Mouse (Mus musculus): ENCODE measurements around the gene Gm10775. TPM values are rescaled to one million over a fixed set of nuclear protein-coding genes. Genes with fewer than 3 reads are reported as not detected.

The Gm10775 gene
- total RNA-seq (2021) (not detected), polyA plus RNA-seq (2012; rRNA removed) (not detected in 2 replicates)
- long read RNA-seq: 0 reads

- no peak for DNase-seq
These were observed at the start of gene Gm10775 for GRCm38 (mm10) chr13:65259239-65259638. TSS of gene Gm10775 (plus strand) at chr13:65259539.

- no peak for DNase-seq
These were observed 33.4 kb upstream of the Gm10775 start for GRCm38 (mm10) chr13:65225945-65226344.

GRCm38 (mm10) chr13:65226657-65227056, 32.7 kb upstream of the Gm10775 start:
- DNase-seq: no peak

GRCm38 (mm10) chr13:65237211-65237610, 22.1 kb upstream of the Gm10775 start:
- no peak for DNase-seq

- peak; percentile 96 for DNase-seq
These were observed 18.7 kb upstream of the Gm10775 start for GRCm38 (mm10) chr13:65240509-65241098.

- peak; percentile 96 for DNase-seq
These were observed 18.2 kb upstream of the Gm10775 start for GRCm38 (mm10) chr13:65241099-65241626.

GRCm38 (mm10) chr13:65241627-65242318, 17.6 kb upstream of the Gm10775 start:
- peak; percentile 2 for DNase-seq

- no peak for DNase-seq
These were observed 17.0 kb upstream of the Gm10775 start for GRCm38 (mm10) chr13:65242319-65242787.

GRCm38 (mm10) chr13:65243273-65243672, 16.1 kb upstream of the Gm10775 start:
- no peak for DNase-seq

- peak; percentile 60 for DNase-seq
These were observed 974 bp upstream of the Gm10775 start for GRCm38 (mm10) chr13:65258175-65258954.

GRCm38 (mm10) chr13:65262086-65262485, 2.7 kb downstream of the Gm10775 start:
- DNase-seq: no peak

GRCm38 (mm10) chr13:65277994-65278382, 18.6 kb downstream of the Gm10775 start:
- DNase-seq: no peak

GRCm38 (mm10) chr13:65278383-65279341, 19.3 kb downstream of the Gm10775 start, which contains the start of gene Zfp369:
TSS of gene Zfp369 (plus strand) at chr13:65278814.
- peak; percentile 97 for DNase-seq

- DNase-seq: no peak
These were observed 27.4 kb downstream of the Gm10775 start for GRCm38 (mm10) chr13:65286771-65287170.

- DNase-seq: no peak
These were observed 37.0 kb downstream of the Gm10775 start for GRCm38 (mm10) chr13:65296354-65296753.

Other genes starting within 250 kb of the Gm10775 start
- not detected for gene Spata31d1c, start 226.5 kb upstream of the Gm10775 start, total RNA-seq (2021)
- not detected in 2 replicates for gene Spata31d1c, start 226.5 kb upstream of the Gm10775 start, polyA plus RNA-seq (2012; rRNA removed)
- not detected for gene Prss47, start 206.8 kb upstream of the Gm10775 start, total RNA-seq (2021)
- not detected in 2 replicates for gene Prss47, start 206.8 kb upstream of the Gm10775 start, polyA plus RNA-seq (2012; rRNA removed)
- 10 to 100 TPM; 40.1 to 46.3 TPM for gene Mfsd14b, start 146.6 kb upstream of the Gm10775 start, total RNA-seq (2021)
- gene Mfsd14b, start 146.6 kb upstream of the Gm10775 start, polyA plus RNA-seq (2012; rRNA removed): 24.0 and 26.3 TPM in 2 replicates
- not detected for gene Olfr465-ps1, start 121.5 kb upstream of the Gm10775 start, total RNA-seq (2021)
- not detected in 2 replicates for gene Olfr465-ps1, start 121.5 kb upstream of the Gm10775 start, polyA plus RNA-seq (2012; rRNA removed)
- not detected for gene Olfr466, start 109.3 kb upstream of the Gm10775 start, total RNA-seq (2021)
- gene Olfr466, start 109.3 kb upstream of the Gm10775 start, polyA plus RNA-seq (2012; rRNA removed): not detected in 2 replicates
- gene Nlrp4f, start 53.6 kb upstream of the Gm10775 start, total RNA-seq (2021): under 1 TPM in 1 of 2 experiments, not detected in 1; 0.21 TPM
- gene Nlrp4f, start 53.6 kb upstream of the Gm10775 start, polyA plus RNA-seq (2012; rRNA removed): not detected in 2 replicates
- gene Zfp369, start 19.3 kb downstream of the Gm10775 start, total RNA-seq (2021): 10 to 100 TPM; 19.8 to 23.3 TPM
- 9.7 and 10.4 TPM in 2 replicates for gene Zfp369, start 19.3 kb downstream of the Gm10775 start, polyA plus RNA-seq (2012; rRNA removed)

Data from adrenal gland, adult 2 months (tissue).